ENCODE assay signal across 14 mouse cellular contexts in genomic region chr5:35035141-35035540, GRCm38 (mm10). TPM values are rescaled to one million over a fixed set of nuclear protein-coding genes. Genes with fewer than 3 reads are reported as not detected.
DNase-seq lines count a peak whose midpoint lies in the region; ATAC-seq and TF ChIP-seq lines count a peak whose summit lies in the region.
"Had no signal": no experiment of that assay in that cellular context is flagged by ENCODE, and none has a peak within 500 bp of the region (broad histone marks: within the 10 kb centered on the region; RNA-seq: fewer than 3 reads in every experiment).

No protein-coding gene starts in this region.

- intact Hi-C loops in gastrocnemius, adult 2 months (cut with DNase I): no loop called here

- no peak for DNase-seq in gastrocnemius, adult 2 months
- no peak for DNase-seq in gastrocnemius, postnatal 4 days (ENCODE audit: low spot score in 2 of 2)
- no peak for DNase-seq in limb, embryonic 10.5 days (ENCODE audit: low spot score)
- DNase-seq in liver, postnatal 0 days: no peak
- DNase-seq: adrenal gland, postnatal 25 days; cerebellum, adult 11 months had no signal

- 77% methylated on average over 5 of the region's 5 CpGs for WGBS in limb, embryonic 15.5 days
- 87% methylated on average over 5 of the region's 5 CpGs for WGBS in limb, embryonic 10.5 days
- WGBS in liver, postnatal 0 days (ENCODE audit: insufficient replicate concordance): 43% methylated on average over 5 of the region's 5 CpGs
- 88% methylated on average over 5 of the region's 5 CpGs for WGBS in intestine, embryonic 15.5 days
- 96% methylated on average over 5 of the region's 5 CpGs for WGBS in midbrain, embryonic 16.5 days

- no peak overlapping the region for H3K4me3 ChIP-seq in gastrocnemius, adult 2 months
- H3K4me3 ChIP-seq in limb, embryonic 15.5 days: no peak overlapping the region
- H3K4me3 ChIP-seq in limb, embryonic 10.5 days: no peak overlapping the region
- H3K4me3 ChIP-seq in bone marrow macrophage, adult 2 months (ENCODE audit: insufficient read depth, low read length): no peak overlapping the region
- no peak overlapping the region for H3K4me3 ChIP-seq in liver, postnatal 0 days (ENCODE audit: low read depth, low read length)
- H3K4me3 ChIP-seq in intestine, embryonic 15.5 days (replicated peaks): no peak overlapping the region
- no peak overlapping the region for H3K4me3 ChIP-seq in midbrain, embryonic 16.5 days (ENCODE audit: low read depth, low read length)
- H3K4me3 ChIP-seq: limb, embryonic 12.5 days; neural tube, embryonic 12.5 days had no signal

- no peak for TF ChIP-seq CTCF in gastrocnemius, adult 2 months (IDR thresholded peaks at IDR 0.05)
- TF ChIP-seq CTCF in bone marrow macrophage, adult 2 months (IDR thresholded peaks at IDR 0.05; ENCODE audit: low read depth, low read length): no peak
- TF ChIP-seq CTCF in liver, postnatal 0 days (IDR thresholded peaks at IDR 0.05; ENCODE audit: low read depth): no peak

- TF ChIP-seq EP300 in liver, postnatal 0 days (IDR thresholded peaks at IDR 0.05; ENCODE audit: low read depth): no peak

- H3K4me1 ChIP-seq in limb, embryonic 15.5 days: peaks cover 3% of the 10 kb centered on the region
- H3K4me1 ChIP-seq in limb, embryonic 10.5 days: no peaks in the 10 kb centered on the region
- H3K4me1 ChIP-seq in bone marrow macrophage, adult 2 months (ENCODE audit: control insufficient read depth, insufficient read depth, low read length): peaks cover 43% of the 10 kb centered on the region
- peaks cover 14% of the 10 kb centered on the region for H3K4me1 ChIP-seq in liver, postnatal 0 days (ENCODE audit: insufficient read depth)
- H3K4me1 ChIP-seq in intestine, embryonic 15.5 days (replicated peaks): no peaks in the 10 kb centered on the region
- no peaks in the 10 kb centered on the region for H3K4me1 ChIP-seq in midbrain, embryonic 16.5 days (ENCODE audit: control insufficient read depth, insufficient read depth, low read length)
- H3K4me1 ChIP-seq: limb, embryonic 12.5 days; neural tube, embryonic 12.5 days had no signal

- H3K27ac ChIP-seq in gastrocnemius, adult 2 months: peak overlapping the region; percentile 69
- peak overlapping the region; percentile 35; the same call in 1 of the 2 replicates for H3K27ac ChIP-seq in limb, embryonic 15.5 days
- H3K27ac ChIP-seq in limb, embryonic 10.5 days: no peak overlapping the region
- peak overlapping the region; percentile 55 for H3K27ac ChIP-seq in bone marrow macrophage, adult 2 months (ENCODE audit: insufficient read depth, low read depth, low read length)
- peak overlapping the region; percentile 66 for H3K27ac ChIP-seq in liver, postnatal 0 days (ENCODE audit: low read depth)
- no peak overlapping the region for H3K27ac ChIP-seq in intestine, embryonic 15.5 days
- no peak overlapping the region for H3K27ac ChIP-seq in midbrain, embryonic 16.5 days (ENCODE audit: low read length)
- H3K27ac ChIP-seq: limb, embryonic 12.5 days; neural tube, embryonic 12.5 days had no signal

- no peak for TF ChIP-seq POLR2A in bone marrow macrophage, adult 2 months (IDR thresholded peaks at IDR 0.05; ENCODE audit: borderline replicate concordance, low read depth, low read length)

- no peaks in the 10 kb centered on the region for H3K9me3 ChIP-seq in limb, embryonic 15.5 days
- H3K9me3 ChIP-seq in limb, embryonic 10.5 days (replicated peaks): no peaks in the 10 kb centered on the region
- no peaks in the 10 kb centered on the region for H3K9me3 ChIP-seq in liver, postnatal 0 days (ENCODE audit: low read length)
- H3K9me3 ChIP-seq in intestine, embryonic 15.5 days: no peaks in the 10 kb centered on the region
- no peaks in the 10 kb centered on the region for H3K9me3 ChIP-seq in midbrain, embryonic 16.5 days (replicated peaks; ENCODE audit: control insufficient read depth, low read length, poor library complexity, severe bottlenecking)
- H3K9me3 ChIP-seq: limb, embryonic 12.5 days; neural tube, embryonic 12.5 days had no signal

- H3K9ac ChIP-seq in limb, embryonic 15.5 days: no peak overlapping the region
- H3K9ac ChIP-seq in liver, postnatal 0 days (replicated peaks): no peak overlapping the region
- H3K9ac ChIP-seq in intestine, embryonic 15.5 days: no peak overlapping the region
- no peak overlapping the region for H3K9ac ChIP-seq in midbrain, embryonic 16.5 days (ENCODE audit: low read depth, low read length)
- H3K9ac ChIP-seq: limb, embryonic 12.5 days; neural tube, embryonic 12.5 days had no signal

- ATAC-seq in limb, embryonic 15.5 days (ENCODE audit: insufficient number of reproducible peaks, low FRiP score, low TSS enrichment, low read depth): no peak
- peak; percentile 6; the same call in 1 of the 2 replicates for ATAC-seq in liver, postnatal 0 days
- ATAC-seq in intestine, embryonic 15.5 days: no peak
- ATAC-seq in midbrain, embryonic 16.5 days: no peak
- ATAC-seq: forebrain, embryonic 16.5 days had no signal

- H3K27me3 ChIP-seq in limb, embryonic 15.5 days: no peaks in the 10 kb centered on the region
- no peaks in the 10 kb centered on the region for H3K27me3 ChIP-seq in limb, embryonic 10.5 days (ENCODE audit: low read depth, poor library complexity, severe bottlenecking)
- no peaks in the 10 kb centered on the region for H3K27me3 ChIP-seq in liver, postnatal 0 days (ENCODE audit: insufficient read depth, low read length)
- no peaks in the 10 kb centered on the region for H3K27me3 ChIP-seq in intestine, embryonic 15.5 days (replicated peaks)
- H3K27me3 ChIP-seq in midbrain, embryonic 16.5 days (ENCODE audit: control insufficient read depth, insufficient read depth, low read depth, low read length): no peaks in the 10 kb centered on the region
- H3K27me3 ChIP-seq: limb, embryonic 12.5 days; neural tube, embryonic 12.5 days had no signal

- peaks cover 37% of the 10 kb centered on the region for H3K36me3 ChIP-seq in limb, embryonic 15.5 days
- peaks cover 56% of the 10 kb centered on the region for H3K36me3 ChIP-seq in limb, embryonic 10.5 days
- H3K36me3 ChIP-seq in liver, postnatal 0 days (replicated peaks; ENCODE audit: insufficient read depth, low read length): 0 out of 2 replicates have a peak, but pooled peaks cover 5% of the 10 kb centered on the region
- H3K36me3 ChIP-seq in intestine, embryonic 15.5 days: 0 out of 2 replicates have a peak, but pooled peaks cover 5% of the 10 kb centered on the region
- peaks cover 7% of the 10 kb centered on the region; the same call in 1 of the 2 replicates for H3K36me3 ChIP-seq in midbrain, embryonic 16.5 days (ENCODE audit: control insufficient read depth, insufficient read depth, low read length)

- no peak overlapping the region for H3K4me2 ChIP-seq in limb, embryonic 15.5 days
- no peak overlapping the region for H3K4me2 ChIP-seq in liver, postnatal 0 days (ENCODE audit: low read depth, low read length)
- H3K4me2 ChIP-seq in intestine, embryonic 15.5 days (replicated peaks): no peak overlapping the region
- H3K4me2 ChIP-seq in midbrain, embryonic 16.5 days (ENCODE audit: low read length): no peak overlapping the region
- H3K4me2 ChIP-seq: limb, embryonic 12.5 days; neural tube, embryonic 12.5 days had no signal

RNA-seq across cellular contexts. Expression of gene Hgfac, which starts 6.2 kb away (rescaled TPM):
- under 1 TPM; 0.25 to 0.48 TPM for total RNA-seq in gastrocnemius, adult 2 months (2021)
- total RNA-seq in gastrocnemius, postnatal 4 days (2021): 1 to 10 TPM in 1 of 2 experiments, under 1 TPM in 1; 0.98 to 1.2 TPM
- 0.37 and 0.49 TPM in 2 replicates for polyA plus RNA-seq in limb, embryonic 15.5 days (2015; fragmentation: Nextera tagmentation; extraction: Ambion mirVana)
- 0.15 TPM in 1 of 2 replicates, not detected in the other for polyA plus RNA-seq in limb, embryonic 10.5 days (2016; fragmentation: Nextera tagmentation; extraction: Ambion mirVana)
- polyA plus RNA-seq in bone marrow macrophage, adult 2 months (2012; ENCODE audit: insufficient read depth, insufficient read length, missing spikeins): not detected in 2 replicates
- 285 and 304 TPM in 2 replicates for polyA plus RNA-seq in liver, postnatal 0 days (2015; fragmentation: Nextera tagmentation; extraction: Ambion mirVana)
- 4.9 and 11.8 TPM in 2 replicates for polyA plus RNA-seq in intestine, embryonic 15.5 days (2015; fragmentation: Nextera tagmentation; extraction: Ambion mirVana)
- 0.16 and 0.31 TPM in 2 replicates for polyA plus RNA-seq in midbrain, embryonic 16.5 days (2015; fragmentation: Nextera tagmentation; extraction: Ambion mirVana)

RNA-seq across cellular contexts. Expression of gene Dok7, which starts 21.4 kb away (rescaled TPM):
- 10 to 100 TPM; 21.8 to 31.9 TPM for total RNA-seq in gastrocnemius, adult 2 months (2021)
- 10 to 100 TPM; 32.1 to 32.2 TPM for total RNA-seq in gastrocnemius, postnatal 4 days (2021)
- polyA plus RNA-seq in limb, embryonic 15.5 days (2015; fragmentation: Nextera tagmentation; extraction: Ambion mirVana): 5.5 and 9.5 TPM in 2 replicates
- 0.26 and 0.31 TPM in 2 replicates for polyA plus RNA-seq in limb, embryonic 10.5 days (2016; fragmentation: Nextera tagmentation; extraction: Ambion mirVana)
- not detected in 2 replicates for polyA plus RNA-seq in bone marrow macrophage, adult 2 months (2012; ENCODE audit: insufficient read depth, insufficient read length, missing spikeins)
- 0.05 and 0.06 TPM in 2 replicates for polyA plus RNA-seq in liver, postnatal 0 days (2015; fragmentation: Nextera tagmentation; extraction: Ambion mirVana)
- polyA plus RNA-seq in intestine, embryonic 15.5 days (2015; fragmentation: Nextera tagmentation; extraction: Ambion mirVana): 1.3 TPM in 2 replicates
- 8.2 and 10.4 TPM in 2 replicates for polyA plus RNA-seq in midbrain, embryonic 16.5 days (2015; fragmentation: Nextera tagmentation; extraction: Ambion mirVana)
- polyA plus RNA-seq: hindbrain, embryonic 11.5 days had no signal

Comparison
In these comparisons a context has a peak if more than half of its experiments do, and no peak if none do; other contexts are left out.
1. H3K27ac ChIP-seq: peak in gastrocnemius, adult 2 months (single experiment), limb, embryonic 15.5 days (single experiment), bone marrow macrophage, adult 2 months (single experiment) and liver, postnatal 0 days (single experiment); none in limb, embryonic 10.5 days (single experiment), intestine, embryonic 15.5 days (single experiment) and midbrain, embryonic 16.5 days (single experiment).
2. RNA of gene Hgfac, which starts 6.2 kb away (polyA plus RNA-seq): 285 to 304 TPM in liver, postnatal 0 days; 4.9 to 11.8 TPM in intestine, embryonic 15.5 days, 0.37 to 0.49 TPM in limb, embryonic 15.5 days, 0.16 to 0.31 TPM in midbrain, embryonic 16.5 days, 0.15 TPM in limb, embryonic 10.5 days and not detected in bone marrow macrophage, adult 2 months; every median in the first group is over 10 times any median in the second.